Mouse (Mus musculus) stomach, postnatal 0 days (tissue): ENCODE data around the gene Wipf1.

ENCODE experiments used
- CTCF ChIP-seq: IDR thresholded peaks from 2 replicates; pipeline ENCODE4 v1.5.1; 2016; ENCODE audit warnings: antibody characterized with exemption, low read depth, mild to moderate bottlenecking, moderate library complexity
- EP300 ChIP-seq: optimal IDR thresholded peaks from 2 replicates; pipeline ENCODE3; 2016; ENCODE audit warnings: antibody characterized with exemption

DNA sequence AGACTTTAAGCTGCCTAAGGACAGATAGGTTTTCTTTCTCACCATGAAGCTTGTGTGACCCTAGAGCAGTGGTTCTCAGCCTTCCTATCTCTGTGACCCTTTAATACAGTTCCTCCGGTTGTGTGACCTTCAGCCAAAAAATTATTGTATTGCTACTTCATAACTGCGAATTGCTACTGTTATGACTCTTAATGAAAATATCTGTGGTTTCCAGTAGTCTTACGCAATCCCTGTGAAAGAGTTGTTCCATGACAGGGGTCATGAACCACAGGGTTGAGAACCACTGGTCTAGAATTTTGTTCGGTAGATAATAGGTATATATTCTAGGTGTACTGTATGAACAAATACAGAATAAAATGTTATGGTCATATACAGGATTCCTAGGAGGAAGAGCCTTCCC lies 17.7 kb upstream of the Wipf1 start:
- TF ChIP-seq CTCF (no peak), EP300 (no peak)
